Mouse (Mus musculus) liver, embryonic 14.5 days (tissue): ENCODE measurements around the gene Terb1.

ENCODE experiments used
- CTCF ChIP-seq: IDR thresholded peaks from 2 replicates; pipeline ENCODE4 v1.5.1; 2016; ENCODE audit warnings: antibody characterized with exemption, low read depth, control low read depth
- EP300 ChIP-seq: IDR thresholded peaks from 2 replicates; pipeline ENCODE4 v1.6.1; 2016; ENCODE audit warnings: antibody characterized with exemption, low read depth

- TF ChIP-seq CTCF (no peak), EP300 (no peak)
These were observed 42.2 kb downstream of the Terb1 start for GRCm38 (mm10) chr8:104467463-104467862.
